Mouse (Mus musculus) heart, adult 2 months (tissue): ENCODE data around the gene Isca1.

ENCODE experiments used
- EP300 ChIP-seq: fragments of 200-500 bp; IDR thresholded peaks from 2 replicates; pipeline ENCODE4 v1.6.1; 2011; ENCODE audit warnings: low read depth, low read length, control low read depth; ENCODE audit not compliant: insufficient read depth
- POLR2A ChIP-seq: fragments of 200-500 bp; IDR thresholded peaks from 2 replicates; pipeline ENCODE4 v1.6.1; 2011; ENCODE audit warnings: mild to moderate bottlenecking, low read depth, low read length, control low read depth; ENCODE audit not compliant: insufficient read depth

- TF ChIP-seq POLR2A (no peak), EP300 (no peak)
Observed at GRCm38 (mm10) chr13:59746164-59746563, 23.4 kb downstream of the Isca1 start.
